Mouse (Mus musculus): ENCODE data around the gene Sel1l3. TPM values are rescaled to one million over a fixed set of nuclear protein-coding genes. Genes with fewer than 3 reads are reported as not detected.

Gene Sel1l3
- polyA plus RNA-seq, 1 experiment from 2014 or later = 28.9 TPM

GRCm38 (mm10) chr5:53138025-53138424, 75.7 kb downstream of the Sel1l3 start:
- Histone ChIP-seq H3K36me3 (ENCODE audit: control insufficient read depth, insufficient read depth, low read length) (peaks cover 6% of the 10 kb centered on the region; the same call in 1 of the 2 replicates), H3K9me3 (ENCODE audit: control insufficient read depth, low read length) (no peaks in the 10 kb centered on the region), H3K9ac (ENCODE audit: low read depth, low read length) (no peak overlapping the region), H3K27ac (ENCODE audit: low read depth, low read length) (no peak overlapping the region), H3K4me1 (ENCODE audit: control insufficient read depth, insufficient read depth, low read length) (no peaks in the 10 kb centered on the region), H3K4me3 (ENCODE audit: low read length) (no peak overlapping the region), H3K27me3 (ENCODE audit: control insufficient read depth, insufficient read depth, low read length) (no peaks in the 10 kb centered on the region), H3K4me2 (replicated peaks; ENCODE audit: low read depth, low read length) (no peak overlapping the region)
- ATAC-seq (ENCODE audit: low FRiP score, low TSS enrichment) = no peak
- WGBS = 86% methylated on average over 8 of the region's 8 CpGs

GRCm38 (mm10) chr5:53135984-53136383, 77.7 kb downstream of the Sel1l3 start:
- no peaks in the 10 kb centered on the region for H3K4me1 ChIP-seq (ENCODE audit: control insufficient read depth, insufficient read depth, low read length)
- H3K9ac ChIP-seq (ENCODE audit: low read depth, low read length) = no peak overlapping the region
- no peak overlapping the region for H3K27ac ChIP-seq (ENCODE audit: low read depth, low read length)
- peaks cover 5% of the 10 kb centered on the region; the same call in 1 of the 2 replicates for H3K36me3 ChIP-seq (ENCODE audit: control insufficient read depth, insufficient read depth, low read length)
- H3K9me3 ChIP-seq (ENCODE audit: control insufficient read depth, low read length) = no peaks in the 10 kb centered on the region
- H3K4me2 ChIP-seq (replicated peaks; ENCODE audit: low read depth, low read length) = no peak overlapping the region
- WGBS = 70% methylated on average over 8 of the region's 8 CpGs
- no peak overlapping the region for H3K4me3 ChIP-seq (ENCODE audit: low read length)
- ATAC-seq (ENCODE audit: low FRiP score, low TSS enrichment) = no peak
- no peaks in the 10 kb centered on the region for H3K27me3 ChIP-seq (ENCODE audit: control insufficient read depth, insufficient read depth, low read length)

GRCm38 (mm10) chr5:53134003-53134402, 79.7 kb downstream of the Sel1l3 start:
- H3K36me3 ChIP-seq (ENCODE audit: control insufficient read depth, insufficient read depth, low read length) = peaks cover 5% of the 10 kb centered on the region; the same call in 1 of the 2 replicates
- H3K9me3 ChIP-seq (ENCODE audit: control insufficient read depth, low read length) = no peaks in the 10 kb centered on the region

GRCm38 (mm10) chr5:53124701-53125100, 89.0 kb downstream of the Sel1l3 start:
- Histone ChIP-seq H3K4me3 (ENCODE audit: low read length) (no peak overlapping the region), H3K27ac (ENCODE audit: low read depth, low read length) (no peak overlapping the region), H3K4me2 (replicated peaks; ENCODE audit: low read depth, low read length) (no peak overlapping the region), H3K36me3 (ENCODE audit: control insufficient read depth, insufficient read depth, low read length) (peaks cover 5% of the 10 kb centered on the region), H3K9me3 (ENCODE audit: control insufficient read depth, low read length) (no peaks in the 10 kb centered on the region), H3K4me1 (ENCODE audit: control insufficient read depth, insufficient read depth, low read length) (no peaks in the 10 kb centered on the region), H3K27me3 (ENCODE audit: control insufficient read depth, insufficient read depth, low read length) (no peaks in the 10 kb centered on the region), H3K9ac (ENCODE audit: low read depth, low read length) (no peak overlapping the region)
- no peak for ATAC-seq (ENCODE audit: low FRiP score, low TSS enrichment)
- WGBS = 29% methylated on average over 4 of the region's 4 CpGs

More at GRCm38 (mm10) chr5:53134003-53134402, 79.7 kb downstream of the Sel1l3 start:
- Histone ChIP-seq H3K4me1 (ENCODE audit: control insufficient read depth, insufficient read depth, low read length) (no peaks in the 10 kb centered on the region), H3K4me3 (ENCODE audit: low read length) (no peak overlapping the region), H3K27ac (ENCODE audit: low read depth, low read length) (no peak overlapping the region), H3K27me3 (ENCODE audit: control insufficient read depth, insufficient read depth, low read length) (no peaks in the 10 kb centered on the region), H3K4me2 (replicated peaks; ENCODE audit: low read depth, low read length) (no peak overlapping the region), H3K9ac (ENCODE audit: low read depth, low read length) (no peak overlapping the region)
- ATAC-seq (ENCODE audit: low FRiP score, low TSS enrichment) = no peak
- WGBS = 85% methylated on average over 2 of the region's 2 CpGs

- WGBS = 49% methylated on average over 10 of the region's 10 CpGs
- Histone ChIP-seq H3K9ac (ENCODE audit: low read depth, low read length) (no peak overlapping the region), H3K4me1 (ENCODE audit: control insufficient read depth, insufficient read depth, low read length) (no peaks in the 10 kb centered on the region), H3K27ac (ENCODE audit: low read depth, low read length) (no peak overlapping the region), H3K9me3 (ENCODE audit: control insufficient read depth, low read length) (no peaks in the 10 kb centered on the region), H3K4me2 (replicated peaks; ENCODE audit: low read depth, low read length) (no peak overlapping the region), H3K36me3 (ENCODE audit: control insufficient read depth, insufficient read depth, low read length) (peaks cover 5% of the 10 kb centered on the region), H3K27me3 (ENCODE audit: control insufficient read depth, insufficient read depth, low read length) (no peaks in the 10 kb centered on the region), H3K4me3 (ENCODE audit: low read length) (no peak overlapping the region)
- no peak for ATAC-seq (ENCODE audit: low FRiP score, low TSS enrichment)
Measured at GRCm38 (mm10) chr5:53123525-53124286, 90.0 kb downstream of the Sel1l3 start.

GRCm38 (mm10) chr5:53119689-53120088, 94.0 kb downstream of the Sel1l3 start:
- H3K27ac ChIP-seq (ENCODE audit: low read depth, low read length) = no peak overlapping the region
- no peak for ATAC-seq (ENCODE audit: low FRiP score, low TSS enrichment)
- peaks cover 9% of the 10 kb centered on the region for H3K36me3 ChIP-seq (ENCODE audit: control insufficient read depth, insufficient read depth, low read length)
- no peak overlapping the region for H3K4me3 ChIP-seq (ENCODE audit: low read length)
- 66% methylated on average over 3 of the region's 3 CpGs for WGBS
- no peaks in the 10 kb centered on the region for H3K4me1 ChIP-seq (ENCODE audit: control insufficient read depth, insufficient read depth, low read length)
- no peaks in the 10 kb centered on the region for H3K27me3 ChIP-seq (ENCODE audit: control insufficient read depth, insufficient read depth, low read length)
- no peaks in the 10 kb centered on the region for H3K9me3 ChIP-seq (ENCODE audit: control insufficient read depth, low read length)
- no peak overlapping the region for H3K4me2 ChIP-seq (replicated peaks; ENCODE audit: low read depth, low read length)
- H3K9ac ChIP-seq (ENCODE audit: low read depth, low read length) = no peak overlapping the region

GRCm38 (mm10) chr5:53118212-53118611, 95.5 kb downstream of the Sel1l3 start:
- H3K36me3 ChIP-seq (ENCODE audit: control insufficient read depth, insufficient read depth, low read length) = peaks cover 15% of the 10 kb centered on the region
- H3K4me1 ChIP-seq (ENCODE audit: control insufficient read depth, insufficient read depth, low read length) = no peaks in the 10 kb centered on the region
- no peak overlapping the region for H3K4me3 ChIP-seq (ENCODE audit: low read length)
- no peak overlapping the region for H3K9ac ChIP-seq (ENCODE audit: low read depth, low read length)
- ATAC-seq (ENCODE audit: low FRiP score, low TSS enrichment) = no peak
- H3K27me3 ChIP-seq (ENCODE audit: control insufficient read depth, insufficient read depth, low read length) = no peaks in the 10 kb centered on the region
- WGBS = 93% methylated on average over 8 of the region's 8 CpGs
- no peak overlapping the region for H3K4me2 ChIP-seq (replicated peaks; ENCODE audit: low read depth, low read length)
- H3K27ac ChIP-seq (ENCODE audit: low read depth, low read length) = no peak overlapping the region
- peaks cover under 1% of the 10 kb centered on the region for H3K9me3 ChIP-seq (ENCODE audit: control insufficient read depth, low read length)

- no peaks in the 10 kb centered on the region for H3K27me3 ChIP-seq (ENCODE audit: control insufficient read depth, insufficient read depth, low read length)
- no peak overlapping the region for H3K9ac ChIP-seq (ENCODE audit: low read depth, low read length)
- 0 out of 2 replicates have a peak, but pooled peaks cover 5% of the 10 kb centered on the region for H3K4me1 ChIP-seq (ENCODE audit: control insufficient read depth, insufficient read depth, low read length)
- no peak overlapping the region for H3K4me3 ChIP-seq (ENCODE audit: low read length)
- 67% methylated on average over 12 of the region's 12 CpGs for WGBS
- peaks cover 4% of the 10 kb centered on the region for H3K9me3 ChIP-seq (ENCODE audit: control insufficient read depth, low read length)
- H3K36me3 ChIP-seq (ENCODE audit: control insufficient read depth, insufficient read depth, low read length) = peaks cover 9% of the 10 kb centered on the region; the same call in 1 of the 2 replicates
- H3K4me2 ChIP-seq (replicated peaks; ENCODE audit: low read depth, low read length) = no peak overlapping the region
- no peak for ATAC-seq (ENCODE audit: low FRiP score, low TSS enrichment)
- no peak overlapping the region for H3K27ac ChIP-seq (ENCODE audit: low read depth, low read length)
Measured at GRCm38 (mm10) chr5:53114616-53115267, 99.0 kb downstream of the Sel1l3 start.

GRCm38 (mm10) chr5:53112942-53113341, 100.8 kb downstream of the Sel1l3 start:
- Histone ChIP-seq H3K4me2 (replicated peaks; ENCODE audit: low read depth, low read length) (no peak overlapping the region), H3K4me1 (ENCODE audit: control insufficient read depth, insufficient read depth, low read length) (0 out of 2 replicates have a peak, but pooled peaks cover 5% of the 10 kb centered on the region), H3K9me3 (ENCODE audit: control insufficient read depth, low read length) (peaks cover 4% of the 10 kb centered on the region), H3K27me3 (ENCODE audit: control insufficient read depth, insufficient read depth, low read length) (no peaks in the 10 kb centered on the region), H3K27ac (ENCODE audit: low read depth, low read length) (no peak overlapping the region), H3K4me3 (ENCODE audit: low read length) (no peak overlapping the region), H3K9ac (ENCODE audit: low read depth, low read length) (no peak overlapping the region), H3K36me3 (ENCODE audit: control insufficient read depth, insufficient read depth, low read length) (peaks cover 9% of the 10 kb centered on the region; the same call in 1 of the 2 replicates)
- no peak for ATAC-seq (ENCODE audit: low FRiP score, low TSS enrichment)
- WGBS = 70% methylated on average over 5 of the region's 5 CpGs

Measured in kidney, embryonic 14.5 days (tissue).